Mouse (Mus musculus) testis, adult 2 months (tissue): ENCODE data around the gene Auts2.

ENCODE experiments used
- CTCF ChIP-seq: fragments of 200-500 bp; IDR thresholded peaks from 2 replicates; pipeline ENCODE4 v1.5.1; 2012; ENCODE audit warnings: low read depth, mild to moderate bottlenecking, inconsistent platforms, low read length, moderate library complexity; ENCODE audit not compliant: control insufficient read depth, insufficient read depth, insufficient replicate concordance
- POLR2A ChIP-seq: fragments of 200-500 bp; IDR thresholded peaks from 2 replicates; pipeline ENCODE4 v1.6.1; 2012; ENCODE audit warnings: low read depth, mild to moderate bottlenecking, inconsistent platforms, low read length, moderate library complexity; ENCODE audit not compliant: control insufficient read depth

- no peak for TF ChIP-seq POLR2A
- TF ChIP-seq CTCF = no peak
Measured at GRCm38 (mm10) chr5:132305354-132305934, 237.7 kb downstream of the Auts2 start.
